Mouse (Mus musculus): ENCODE measurements around the gene Gm20604. TPM values are rescaled to one million over a fixed set of nuclear protein-coding genes. Genes with fewer than 3 reads are reported as not detected.

Gm20604 gene
- total RNA-seq, 2 experiments from 2014 or later, result 13.2 to 16.0 TPM

GRCm38 (mm10) chr12:102701691-102702207 lies 56.7 kb downstream of the Gm20604 start:
- no peak for TF ChIP-seq CTCF (conservative IDR thresholded peaks at IDR 0.05)
- no peak for DNase-seq (ENCODE audit: low spot score in 2 of 2)
- H3K27ac ChIP-seq, result peak overlapping the region; percentile 23; the same call in 1 of the 2 replicates
- no peak overlapping the region; the same call in 1 of the 2 replicates for H3K4me3 ChIP-seq

GRCm38 (mm10) chr12:102700453-102700852 lies 58.0 kb downstream of the Gm20604 start:
- Histone ChIP-seq H3K4me3 (no peak overlapping the region), H3K27ac (peak overlapping the region; percentile 71)
- no peak; the same call in 1 of the 2 replicates for TF ChIP-seq CTCF (conservative IDR thresholded peaks at IDR 0.05)
- DNase-seq (ENCODE audit: low spot score in 2 of 2), result no peak

- no peak for TF ChIP-seq CTCF (conservative IDR thresholded peaks at IDR 0.05)
- no peak overlapping the region for H3K4me3 ChIP-seq
- peak overlapping the region; percentile 71; the same call in 1 of the 2 replicates for H3K27ac ChIP-seq
- DNase-seq (ENCODE audit: low spot score in 2 of 2), result no peak
These were observed 59.3 kb downstream of the Gm20604 start for GRCm38 (mm10) chr12:102699156-102699555.

GRCm38 (mm10) chr12:102698089-102698684 lies 60.3 kb downstream of the Gm20604 start:
- Histone ChIP-seq H3K4me3 (no peak overlapping the region), H3K27ac (peak overlapping the region; percentile 63; the same call in 1 of the 2 replicates)
- TF ChIP-seq CTCF (conservative IDR thresholded peaks at IDR 0.05), result no peak
- no peak for DNase-seq (ENCODE audit: low spot score in 2 of 2)

DNA sequence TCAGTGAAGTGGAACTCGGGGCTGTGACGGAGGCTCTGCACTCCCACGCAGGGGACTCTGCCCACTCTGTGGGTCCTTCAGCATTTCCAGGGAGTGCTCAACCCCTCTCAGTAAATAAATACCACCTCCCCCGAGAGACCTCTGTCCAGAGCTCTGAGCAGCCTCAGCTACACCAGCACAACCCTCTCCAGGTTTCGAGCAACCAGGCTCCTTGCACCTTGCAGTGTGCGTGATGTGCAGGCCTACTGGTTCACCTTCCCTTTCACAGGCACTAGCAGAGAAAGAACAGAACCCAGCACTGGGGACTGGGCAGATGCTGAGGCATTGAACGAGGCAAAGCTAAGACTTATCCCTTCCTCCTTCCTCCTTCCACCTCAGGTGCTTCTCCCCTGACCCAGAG lies 61.1 kb downstream of the Gm20604 start:
- TF ChIP-seq CTCF (conservative IDR thresholded peaks at IDR 0.05), result no peak
- Histone ChIP-seq H3K4me3 (no peak overlapping the region), H3K27ac (no peak overlapping the region; the same call in 1 of the 2 replicates)
- DNase-seq (ENCODE audit: low spot score in 2 of 2), result no peak

- TF ChIP-seq CTCF (conservative IDR thresholded peaks at IDR 0.05), result no peak
- peak overlapping the region; percentile 61 for H3K27ac ChIP-seq
These were observed 61.7 kb downstream of the Gm20604 start for GRCm38 (mm10) chr12:102696635-102697354.

GRCm38 (mm10) chr12:102695369-102696239 lies 62.9 kb downstream of the Gm20604 start:
- peak; percentile 73 to 89 for DNase-seq (ENCODE audit: low spot score in 2 of 2)
- Histone ChIP-seq H3K4me3 (peak overlapping the region; percentile 10; the same call in 1 of the 2 replicates), H3K27ac (peak overlapping the region; percentile 61)
- TF ChIP-seq CTCF (conservative IDR thresholded peaks at IDR 0.05), result no peak

More at GRCm38 (mm10) chr12:102696635-102697354, 61.7 kb downstream of the Gm20604 start:
- DNase-seq (ENCODE audit: low spot score in 2 of 2), result no peak
- H3K4me3 ChIP-seq, result no peak overlapping the region; the same call in 1 of the 2 replicates

DNA sequence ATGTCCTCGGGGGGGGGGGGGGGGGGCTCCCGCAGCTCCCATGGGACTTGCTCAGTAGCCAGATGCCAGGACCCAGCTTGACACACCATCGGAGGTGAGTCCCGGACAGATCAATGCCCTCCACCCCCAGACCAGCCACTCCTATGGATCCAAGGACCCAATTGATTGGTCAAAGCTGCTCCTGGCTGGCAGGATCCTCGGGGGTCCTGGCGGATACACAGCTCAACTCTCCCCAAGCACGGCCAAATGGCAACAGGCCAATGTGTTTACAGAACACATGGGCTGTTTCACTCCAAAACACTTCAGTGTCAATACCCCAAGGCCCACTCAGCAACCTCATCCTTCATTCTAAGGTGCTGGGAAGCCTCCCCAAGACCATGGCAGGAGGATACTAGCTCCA lies 66.7 kb downstream of the Gm20604 start:
- no peak for TF ChIP-seq CTCF (conservative IDR thresholded peaks at IDR 0.05)
- Histone ChIP-seq H3K4me3 (no peak overlapping the region), H3K27ac (no peak overlapping the region)
- DNase-seq (ENCODE audit: low spot score in 2 of 2), result no peak

Other genes with a start within 250 kb of the Gm20604 start
- gene Chga, start 203.7 kb downstream of the Gm20604 start, total RNA-seq (2021), result 100 to 1,000 TPM; 123 to 124 TPM
- 10 to 100 TPM; 66.6 to 76.8 TPM for gene Itpk1, start 53.7 kb downstream of the Gm20604 start, total RNA-seq (2021)
- gene Moap1, start 15.0 kb downstream of the Gm20604 start, total RNA-seq (2021), result 10 to 100 TPM; 24.3 to 24.9 TPM
- gene Tmem251, start 14.9 kb downstream of the Gm20604 start, total RNA-seq (2021), result 1 to 10 TPM; 5.1 TPM
- gene Gm28051, start 907 bp downstream of the Gm20604 start, total RNA-seq (2021), result not detected
- 10 to 100 TPM; 13.2 to 13.4 TPM for gene Gon7, start 869 bp downstream of the Gm20604 start, total RNA-seq (2021)
- 10 to 100 TPM; 29.8 to 31.3 TPM for gene Ubr7, start 705 bp downstream of the Gm20604 start, total RNA-seq (2021)
- gene Btbd7, start 119.8 kb upstream of the Gm20604 start, total RNA-seq (2021), result 10 to 100 TPM; 17.8 to 19.2 TPM
- not detected for gene Cox8c, start 140.6 kb upstream of the Gm20604 start, total RNA-seq (2021)
- 10 to 100 TPM; 53.2 to 56.6 TPM for gene Unc79, start 190.2 kb upstream of the Gm20604 start, total RNA-seq (2021)